Mouse (Mus musculus) small intestine, adult 2 months (tissue): ENCODE measurements at regions not wholly inside any gene's neighbourhood (a gene's known extent, or its start where the extent isn't known, plus 50 kb on each side); places are given as distances from the start of the nearest gene placed in this dataset.

Experiments
- H3K27ac ChIP-seq: fragments of 200-500 bp; 2 replicates; pipeline ENCODE4 v1.5.1; 2012; ENCODE audit warnings: low read depth, low read length, control low read depth, inconsistent platforms; ENCODE audit not compliant: insufficient read depth
- H3K27me3 ChIP-seq: fragments of 200-500 bp; 2 replicates; pipeline ENCODE4 v1.6.1; 2012; ENCODE audit warnings: mild to moderate bottlenecking, moderate library complexity, low read length, inconsistent platforms; ENCODE audit not compliant: control insufficient read depth, insufficient read depth
- H3K36me3 ChIP-seq: fragments of 200-500 bp; 2 replicates; pipeline ENCODE4 v1.6.1; 2012; ENCODE audit warnings: mild to moderate bottlenecking, low read length, control low read depth, inconsistent platforms; ENCODE audit not compliant: control insufficient read depth, insufficient read depth
- H3K4me1 ChIP-seq: fragments of 200-500 bp; 2 replicates; pipeline ENCODE4 v1.6.1; 2012; ENCODE audit warnings: low read length, inconsistent platforms, mixed read lengths; ENCODE audit not compliant: control insufficient read depth, insufficient read depth, insufficient read length
- H3K4me3 ChIP-seq: fragments of 200-500 bp; 2 replicates; pipeline ENCODE4 v1.5.1; 2012; ENCODE audit warnings: low read depth, mild to moderate bottlenecking, control low read depth, inconsistent platforms, low read length, moderate library complexity
- CTCF ChIP-seq: fragments of 200-500 bp; IDR thresholded peaks from 2 replicates; pipeline ENCODE4 v1.5.1; 2012; ENCODE audit warnings: low read depth, mild to moderate bottlenecking, control low read depth, inconsistent platforms, low read length, moderate library complexity, mixed read lengths; ENCODE audit not compliant: insufficient replicate concordance, insufficient read length; ENCODE audit errors: extremely low read depth
- POLR2A ChIP-seq: fragments of 200-500 bp; IDR thresholded peaks from 2 replicates; pipeline ENCODE4 v1.6.1; 2012; ENCODE audit warnings: low read depth, mild to moderate bottlenecking, control low read depth, inconsistent platforms, low read length, moderate library complexity
- WGBS: fragments of 180-500 bp; shearing (Covaris S2); methylation state at CpG from one replicate; pipeline ENCODE4 v1.1.7; 2018; 5-methylcytosine and 5-hydroxymethylcytosine counted together

GRCm38 (mm10) chr8:128238948-128239347, 119.5 kb upstream of the Nrp1 start:
- Histone ChIP-seq H3K4me3 (no peak overlapping the region), H3K27me3 (no peaks in the 10 kb centered on the region), H3K4me1 (no peaks in the 10 kb centered on the region), H3K27ac (no peak overlapping the region), H3K36me3 (no peaks in the 10 kb centered on the region)
- no peak for TF ChIP-seq CTCF
- TF ChIP-seq POLR2A, result no peak
- 95% methylated on average over 2 of the region's 2 CpGs for WGBS

DNA sequence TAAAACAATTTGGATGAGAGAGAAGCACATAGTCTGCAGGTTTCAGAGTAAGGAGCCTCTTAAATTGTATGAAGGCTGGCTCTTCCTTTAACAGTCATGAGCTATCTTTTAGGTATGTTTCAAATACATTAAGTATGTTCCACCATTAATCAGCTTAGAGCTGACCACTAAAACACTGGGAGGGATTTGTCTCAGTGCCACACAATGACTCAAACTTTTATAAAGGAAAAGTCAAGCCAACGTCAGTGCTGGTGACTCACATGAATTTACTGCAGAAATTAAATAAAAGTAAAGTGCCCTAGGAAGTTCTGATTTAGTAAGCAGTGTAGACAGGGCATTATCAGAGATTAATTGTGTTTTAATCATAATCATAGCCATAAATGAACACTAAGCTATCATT, 118.6 kb upstream of the Nrp1 start:
- WGBS, result 21% methylated on average over 1 of the region's 1 CpGs
- no peak for TF ChIP-seq CTCF
- no peak for TF ChIP-seq POLR2A

GRCm38 (mm10) chr8:128241200-128241599, 117.2 kb upstream of the Nrp1 start:
- Histone ChIP-seq H3K4me1 (no peaks in the 10 kb centered on the region), H3K4me3 (no peak overlapping the region)
- WGBS, result 98% methylated on average over 1 of the region's 1 CpGs

More for the DNA sequence above, 118.6 kb upstream of the Nrp1 start:
- Histone ChIP-seq H3K4me1 (no peaks in the 10 kb centered on the region), H3K27ac (no peak overlapping the region), H3K27me3 (no peaks in the 10 kb centered on the region), H3K4me3 (no peak overlapping the region), H3K36me3 (no peaks in the 10 kb centered on the region)

GRCm38 (mm10) chr8:128242465-128243251, 115.7 kb upstream of the Nrp1 start:
- no peaks in the 10 kb centered on the region for H3K27me3 ChIP-seq
- TF ChIP-seq CTCF, result no peak
- TF ChIP-seq POLR2A, result no peak
- no peak overlapping the region for H3K4me3 ChIP-seq
- H3K36me3 ChIP-seq, result no peaks in the 10 kb centered on the region
- no peak overlapping the region for H3K27ac ChIP-seq
- no peaks in the 10 kb centered on the region for H3K4me1 ChIP-seq
- WGBS, result 94% methylated on average over 3 of the region's 3 CpGs

More at GRCm38 (mm10) chr8:128241200-128241599, 117.2 kb upstream of the Nrp1 start:
- TF ChIP-seq CTCF, result no peak
- no peak for TF ChIP-seq POLR2A
- H3K36me3 ChIP-seq, result no peaks in the 10 kb centered on the region
- H3K27me3 ChIP-seq, result no peaks in the 10 kb centered on the region
- H3K27ac ChIP-seq, result no peak overlapping the region

DNA sequence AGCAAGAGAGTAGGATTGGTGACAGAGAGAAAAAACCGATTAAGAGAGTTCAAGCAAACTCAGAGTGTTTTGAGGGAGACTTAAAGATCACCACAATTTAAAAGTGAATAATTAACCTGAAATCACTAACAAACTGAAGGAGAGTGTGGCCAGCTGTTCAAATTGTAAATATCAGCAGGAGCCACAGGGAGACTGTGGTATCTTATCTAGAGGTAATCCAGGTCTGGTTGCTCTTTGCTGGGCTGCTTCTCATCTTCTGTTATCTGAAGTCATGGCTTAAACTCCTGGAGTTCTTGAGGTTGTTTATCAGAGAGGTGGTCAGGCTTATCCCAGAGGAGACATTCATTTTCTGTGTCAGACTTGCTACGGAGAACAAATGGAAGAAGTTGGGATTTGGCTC, 106.7 kb upstream of the Nrp1 start:
- 22% methylated on average over 2 of the region's 2 CpGs for WGBS
- no peak overlapping the region for H3K27ac ChIP-seq
- H3K4me1 ChIP-seq, result no peaks in the 10 kb centered on the region
- H3K27me3 ChIP-seq, result no peaks in the 10 kb centered on the region
- no peak overlapping the region for H3K4me3 ChIP-seq
- TF ChIP-seq CTCF, result no peak
- TF ChIP-seq POLR2A, result no peak
- H3K36me3 ChIP-seq, result no peaks in the 10 kb centered on the region

DNA sequence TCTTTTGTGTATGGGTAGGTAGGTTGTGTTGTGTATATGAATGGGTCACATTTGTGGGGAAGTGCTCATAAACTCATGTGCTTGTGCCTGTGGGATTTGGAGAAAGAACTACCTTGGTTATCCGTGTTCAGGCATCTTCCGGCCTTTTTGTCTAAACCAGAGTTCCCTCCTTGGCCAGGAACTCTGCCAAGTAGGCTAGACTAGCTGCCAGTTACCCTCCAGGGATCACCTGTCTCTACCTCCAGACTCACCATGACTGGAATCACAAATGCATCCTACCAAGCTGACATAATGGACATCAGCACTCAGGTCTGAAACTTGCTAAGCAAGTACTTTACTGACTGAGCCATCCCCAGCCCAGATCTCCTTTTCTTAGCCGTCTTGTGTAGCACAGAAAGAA, 97.6 kb upstream of the Nrp1 start:
- TF ChIP-seq CTCF, result no peak
- no peak for TF ChIP-seq POLR2A
- no peaks in the 10 kb centered on the region for H3K36me3 ChIP-seq

GRCm38 (mm10) chr8:128261367-128261766, 97.0 kb upstream of the Nrp1 start:
- 88% methylated on average over 3 of the region's 3 CpGs for WGBS
- TF ChIP-seq POLR2A (no peak), CTCF (no peak)
- H3K27ac ChIP-seq, result no peak overlapping the region
- H3K4me3 ChIP-seq, result no peak overlapping the region
- no peaks in the 10 kb centered on the region for H3K27me3 ChIP-seq
- H3K4me1 ChIP-seq, result no peaks in the 10 kb centered on the region; the same call in 1 of the 2 replicates
- no peaks in the 10 kb centered on the region for H3K36me3 ChIP-seq

More for the DNA sequence above, 97.6 kb upstream of the Nrp1 start:
- Histone ChIP-seq H3K27me3 (no peaks in the 10 kb centered on the region), H3K27ac (no peak overlapping the region), H3K4me1 (no peaks in the 10 kb centered on the region; the same call in 1 of the 2 replicates), H3K4me3 (no peak overlapping the region)
- WGBS, result 82% methylated on average over 3 of the region's 3 CpGs

GRCm38 (mm10) chr8:128263251-128263947, 95.0 kb upstream of the Nrp1 start:
- Histone ChIP-seq H3K4me3 (no peak overlapping the region), H3K36me3 (no peaks in the 10 kb centered on the region), H3K27ac (no peak overlapping the region), H3K27me3 (no peaks in the 10 kb centered on the region), H3K4me1 (peaks cover 2% of the 10 kb centered on the region; the same call in 1 of the 2 replicates)
- 27% methylated on average over 9 of the region's 9 CpGs for WGBS
- TF ChIP-seq CTCF (no peak), POLR2A (no peak)
